ENCODE assay signal across 1 mouse cellular context in the genomic region with DNA sequence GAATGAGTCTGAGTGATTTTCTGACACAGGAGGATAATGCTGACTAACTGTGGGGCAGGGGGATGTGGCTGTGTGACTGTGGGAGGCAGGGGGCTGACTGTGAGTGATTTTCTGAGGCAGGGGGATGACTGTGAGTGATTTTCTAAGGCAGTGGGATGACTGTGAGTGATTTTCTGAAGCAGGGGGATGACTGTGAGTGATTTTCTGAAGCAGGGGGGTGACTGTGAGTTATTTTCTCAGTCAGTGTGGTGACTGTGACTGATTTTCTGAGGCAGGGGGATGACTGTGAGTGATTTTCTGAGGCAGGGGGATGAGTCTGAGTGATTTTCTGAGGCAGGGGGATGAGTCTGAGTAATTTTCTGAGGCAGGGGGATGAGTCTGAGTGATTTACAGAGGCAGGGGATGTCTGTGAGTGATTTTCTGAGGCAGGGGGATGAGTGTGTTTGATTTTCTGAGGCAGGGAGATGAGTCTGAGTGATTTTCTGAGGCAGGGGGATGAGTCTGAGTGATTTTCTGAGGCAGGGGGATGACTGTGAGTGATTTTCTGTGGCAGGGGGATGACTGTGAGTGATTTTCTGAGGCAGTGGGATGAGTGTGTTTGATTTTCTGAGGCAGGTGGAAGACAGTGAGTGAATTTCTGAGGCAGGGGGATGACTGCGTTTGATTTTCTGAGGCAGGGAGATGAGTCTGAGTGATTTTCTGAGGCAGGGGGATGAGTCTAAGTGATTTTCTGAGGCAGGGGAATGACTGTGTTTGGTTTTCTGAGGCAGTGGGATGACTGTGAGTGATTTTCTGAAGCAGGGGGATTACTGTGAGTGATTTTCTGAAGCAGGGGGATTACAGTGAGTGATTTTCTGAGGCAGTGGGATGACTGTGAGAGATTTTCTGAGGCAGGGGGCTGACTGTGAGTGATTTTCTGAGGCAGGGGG.
TF ChIP-seq lines count a peak whose summit lies in the region.

No protein-coding gene starts in this region.

TF ChIP-seq in CH12.LX, 34 proteins besides CTCF, POLR2A, EP300 and RAD21 (continued from another document):
- TF ChIP-seq KAT2A (IDR thresholded peaks at IDR 0.05; ENCODE audit: insufficient replicate concordance, low read length): 0 out of 2 replicates have a peak, but pooled peaks have one; percentile 18
- peak; percentile 37; the same call in 1 of the 2 replicates for TF ChIP-seq SIN3A (IDR thresholded peaks at IDR 0.05; ENCODE audit: low read length)
- peak; percentile 39; the same call in 1 of the 2 replicates for TF ChIP-seq NELFE (IDR thresholded peaks at IDR 0.05; ENCODE audit: low read depth, low read length)
